Mouse (Mus musculus) gastrocnemius, postnatal 14 days (tissue): ENCODE data around the gene Pla2g4b. TPM values are rescaled to one million over a fixed set of nuclear protein-coding genes. Genes with fewer than 3 reads are reported as not detected.

Source experiments
- DNase-seq: peaks from one replicate; pipeline ENCODE4 v3.0.0; 2021; ENCODE audit warnings: mixed read lengths
- intact Hi-C: fragments of 180-260 bp; cut with DNase I; formaldehyde crosslinking; loops from one replicate; pipeline ENCODE4 v1.15.1; 2025; ENCODE audit warnings: low total_unique reads
- total RNA-seq, 2 experiments: library from RNA; stranded (reverse); gene quantifications; 2 replicates each; pipeline ENCODE4 v1.2.3; 2021

Gene Pla2g4b
- total RNA-seq, 2 experiments from 2014 or later = 0.51 to 0.84 TPM

DNA sequence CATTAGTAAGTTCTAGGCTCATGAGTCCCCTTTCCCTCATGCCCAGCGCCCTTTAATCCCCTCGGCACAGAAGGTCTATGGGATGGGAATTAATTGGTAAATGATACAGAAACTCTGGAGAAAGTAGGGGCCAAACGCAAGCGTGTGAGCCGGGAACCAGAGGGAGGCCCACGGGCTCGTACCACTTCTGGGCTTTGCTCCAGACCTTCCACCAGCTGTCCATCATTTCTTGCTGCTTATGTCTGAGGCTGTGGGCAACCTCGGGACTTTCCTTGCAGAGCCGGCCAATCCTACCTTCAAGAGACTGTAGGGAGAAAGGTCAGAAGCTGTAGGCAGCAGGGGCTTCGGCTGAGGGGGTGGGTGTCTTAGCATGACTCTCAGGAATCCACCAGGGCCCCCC is 22.7 kb downstream of the Pla2g4b start:
- intact Hi-C loops = no loop called here
- no peak for DNase-seq

DNA sequence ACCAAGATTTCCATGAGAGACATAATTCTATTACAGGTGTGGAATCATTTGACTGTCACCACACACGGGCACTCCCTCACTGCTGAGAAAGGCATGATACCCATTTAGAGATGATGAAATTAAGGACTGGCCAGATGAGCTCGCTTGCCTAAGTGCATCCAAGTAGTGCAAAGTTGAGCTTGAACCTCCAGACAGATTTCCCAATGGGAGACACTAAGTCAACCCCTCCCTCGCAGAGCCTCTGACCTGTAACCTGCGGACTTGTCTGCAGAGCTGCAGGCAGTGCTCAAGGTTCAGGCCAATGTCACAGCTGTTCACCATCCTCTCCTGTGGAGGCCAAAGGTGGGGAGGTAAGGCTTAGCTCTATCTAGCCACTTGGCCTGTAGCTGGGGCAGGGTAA is 25.6 kb downstream of the Pla2g4b start:
- intact Hi-C loops = no loop called here
- DNase-seq = no peak

DNA sequence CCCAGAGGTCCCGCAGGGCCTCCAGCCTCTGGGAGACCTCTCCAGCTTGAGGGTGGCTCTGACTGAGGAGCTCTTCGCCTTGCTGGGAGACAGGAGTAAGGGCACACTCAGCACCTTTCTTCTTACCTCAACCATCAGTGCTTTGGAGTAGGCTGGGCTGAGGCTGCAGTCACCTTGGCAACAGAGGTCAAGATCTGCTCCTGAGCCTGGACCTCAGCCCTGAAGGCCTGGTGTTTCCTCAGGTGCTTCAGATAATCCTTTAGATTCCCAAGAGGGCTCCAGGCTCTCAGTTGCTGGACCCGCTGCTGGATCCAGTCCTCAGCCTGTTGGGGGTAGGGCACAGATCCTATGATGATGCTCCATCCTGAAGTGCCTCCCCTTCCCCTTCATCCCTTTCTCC is 26.2 kb downstream of the Pla2g4b start:
- no peak for DNase-seq
- intact Hi-C loops = no loop called here

DNA sequence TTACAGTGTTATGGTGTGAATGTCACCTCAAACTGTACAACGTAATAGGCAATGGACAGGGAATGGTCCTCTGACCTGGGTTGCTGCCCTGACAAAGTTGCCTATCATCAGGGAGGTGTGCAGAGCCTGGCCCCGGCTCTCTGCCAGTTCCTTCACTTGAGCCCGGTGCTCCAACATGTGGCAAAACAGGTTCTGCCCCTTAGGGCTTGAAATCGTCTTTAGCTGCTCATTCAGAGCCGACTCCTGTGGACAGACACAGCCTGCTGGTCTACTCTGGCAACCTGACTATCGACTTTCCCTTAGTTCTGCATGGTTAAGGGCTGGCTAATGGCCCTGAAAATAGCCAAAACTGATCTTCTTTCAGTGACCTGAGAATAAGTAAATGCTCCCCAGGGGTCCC is 27.0 kb downstream of the Pla2g4b start:
- DNase-seq = no peak
- intact Hi-C loops = no loop called here

DNA sequence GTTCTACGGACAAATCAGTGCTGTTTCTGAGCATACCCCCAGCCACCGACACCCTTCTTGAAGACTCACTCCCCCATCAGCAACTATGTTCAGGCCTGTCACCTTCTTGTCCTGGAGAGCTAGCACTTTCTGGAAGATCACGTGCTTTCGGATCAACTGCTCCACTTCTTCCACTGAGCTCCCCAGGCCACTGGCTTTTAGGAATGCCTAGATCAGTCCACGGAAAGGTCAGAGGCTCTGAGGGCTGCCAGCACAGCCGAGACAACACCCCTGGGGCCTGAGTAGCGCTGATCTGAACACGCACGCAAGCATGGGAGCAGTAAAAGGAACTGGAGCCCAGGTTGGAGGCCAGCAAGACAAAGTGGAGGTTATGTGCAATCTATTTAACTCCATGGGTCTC is 27.4 kb downstream of the Pla2g4b start:
- DNase-seq = no peak
- intact Hi-C loops = no loop called here

DNA sequence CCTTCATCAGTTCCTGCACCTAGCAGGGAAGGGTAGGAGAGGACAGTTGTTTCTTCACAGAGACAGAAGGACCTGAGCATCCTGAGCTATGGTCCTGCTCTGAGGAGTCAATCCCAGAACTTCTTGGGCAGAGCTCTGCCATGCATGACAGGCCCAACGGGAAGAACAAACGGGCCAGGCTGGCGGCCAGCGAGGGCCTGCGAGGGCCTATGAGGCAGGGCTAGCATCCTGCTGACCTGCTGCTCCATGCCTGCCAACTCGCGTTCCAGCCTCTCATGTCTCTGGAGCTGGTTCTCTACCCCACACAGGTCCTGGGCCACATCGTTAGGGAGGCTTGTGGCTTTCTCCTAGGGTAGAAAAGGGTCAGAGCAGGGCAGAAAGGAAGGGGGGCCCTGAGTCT is 29.0 kb downstream of the Pla2g4b start:
- intact Hi-C loops = no loop called here
- DNase-seq = no peak

DNA sequence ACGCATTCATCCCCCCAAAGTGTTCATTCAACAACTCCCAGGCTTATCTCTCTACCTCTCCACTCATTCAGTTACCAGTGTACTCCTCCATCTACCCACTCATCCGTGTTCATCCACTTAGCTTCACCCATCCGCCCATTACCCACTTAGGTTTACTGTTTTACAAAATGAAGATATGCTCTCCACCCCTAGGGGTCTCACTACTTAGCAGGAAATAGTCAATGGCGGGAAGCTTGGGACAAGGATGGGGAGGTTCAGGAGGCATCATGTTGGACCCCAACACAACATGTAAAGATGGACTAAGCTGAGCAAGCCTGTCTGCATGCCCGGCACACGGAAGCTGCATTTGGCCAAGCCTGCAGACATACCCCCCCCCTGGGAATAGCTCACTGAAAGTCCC is 31.4 kb downstream of the Pla2g4b start:
- intact Hi-C loops = no loop called here
- DNase-seq = no peak

DNA sequence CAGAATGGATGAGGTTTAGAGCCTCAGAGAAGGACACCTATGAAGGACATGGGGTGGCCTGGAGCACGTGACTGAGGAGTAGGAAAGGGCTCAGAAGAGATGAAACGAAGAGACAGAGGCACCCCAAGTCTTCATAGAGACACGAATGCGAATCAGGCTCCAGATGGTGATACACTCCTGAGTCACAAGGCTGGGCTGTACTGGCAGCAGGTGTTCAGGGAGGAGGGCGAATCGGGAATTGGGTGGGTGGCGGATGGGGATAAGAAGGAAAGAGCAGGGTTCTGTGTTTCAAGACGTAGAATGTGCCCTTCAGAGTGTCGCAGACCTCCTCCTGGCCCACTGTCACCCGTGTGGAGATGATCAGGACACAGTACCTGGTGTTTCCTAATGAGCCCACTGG is 32.0 kb downstream of the Pla2g4b start:
- intact Hi-C loops = no loop called here

DNA sequence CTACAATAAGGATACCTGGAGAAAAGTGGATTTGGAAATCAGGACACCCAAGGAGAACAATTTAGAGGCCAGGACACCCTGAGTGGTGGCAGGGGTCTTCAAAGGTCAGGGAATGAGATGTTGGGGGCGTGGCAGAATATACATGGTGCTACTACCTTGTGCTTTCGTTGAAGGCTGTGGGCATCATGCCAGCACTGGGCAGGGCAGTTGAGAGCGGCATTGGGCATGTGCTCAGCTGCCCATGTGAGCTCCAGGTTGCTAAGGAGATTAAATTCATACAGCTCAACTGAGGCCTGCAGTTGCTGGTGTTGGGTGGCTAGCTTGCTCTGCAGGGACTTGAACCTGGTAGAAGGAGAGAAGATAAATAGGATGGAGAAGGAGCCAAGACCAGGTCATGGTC is 33.0 kb downstream of the Pla2g4b start:
- no peak for DNase-seq
- intact Hi-C loops = no loop called here

More for the DNA sequence above, 32.0 kb downstream of the Pla2g4b start:
- DNase-seq = no peak

DNA sequence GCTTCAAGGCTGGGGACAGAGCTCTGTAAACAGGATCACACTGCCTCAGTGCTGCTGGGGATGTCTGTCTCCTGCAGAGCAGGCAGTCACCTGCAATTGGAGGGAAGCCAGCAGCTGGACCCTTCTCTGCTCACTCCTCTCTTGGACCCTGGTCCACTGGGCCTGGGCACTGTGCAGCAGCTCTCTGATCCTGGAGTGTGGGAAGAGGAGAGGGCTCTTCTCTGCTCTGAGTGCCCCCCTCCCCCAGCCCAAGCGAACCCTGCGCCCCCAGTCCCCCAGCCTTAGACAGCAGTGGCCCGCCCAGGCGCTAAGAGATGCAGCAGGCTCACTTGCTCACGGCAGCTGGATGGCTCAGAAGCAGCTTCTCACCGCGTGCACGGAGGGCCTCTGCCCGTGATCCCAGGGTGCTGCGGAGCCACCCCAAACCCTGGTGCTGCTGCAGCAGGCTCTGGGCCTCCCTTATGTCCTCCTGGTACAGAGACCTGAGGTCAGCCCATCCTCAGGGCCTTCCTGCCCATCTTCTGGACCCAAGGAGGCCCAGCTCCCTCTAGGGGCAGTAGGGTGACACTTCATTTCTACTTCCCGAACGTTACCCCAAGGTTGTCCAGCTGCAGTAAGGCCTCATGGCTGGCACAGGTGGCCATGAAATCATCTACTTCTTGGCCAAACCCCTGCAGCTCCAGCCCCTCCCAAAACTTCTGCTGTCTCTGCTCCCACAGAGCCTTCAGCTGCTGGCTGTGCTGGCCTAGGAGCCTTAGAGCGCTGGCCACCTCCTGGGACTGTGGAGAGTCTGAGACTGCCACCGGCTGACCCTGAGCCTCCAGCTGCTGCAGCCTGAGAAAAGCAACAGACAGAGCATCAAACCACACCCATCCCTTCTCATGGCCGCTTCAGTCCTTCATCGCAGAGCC is 35.6 kb downstream of the Pla2g4b start:
- DNase-seq = peak; percentile 51
- intact Hi-C loops = no loop called here

DNA sequence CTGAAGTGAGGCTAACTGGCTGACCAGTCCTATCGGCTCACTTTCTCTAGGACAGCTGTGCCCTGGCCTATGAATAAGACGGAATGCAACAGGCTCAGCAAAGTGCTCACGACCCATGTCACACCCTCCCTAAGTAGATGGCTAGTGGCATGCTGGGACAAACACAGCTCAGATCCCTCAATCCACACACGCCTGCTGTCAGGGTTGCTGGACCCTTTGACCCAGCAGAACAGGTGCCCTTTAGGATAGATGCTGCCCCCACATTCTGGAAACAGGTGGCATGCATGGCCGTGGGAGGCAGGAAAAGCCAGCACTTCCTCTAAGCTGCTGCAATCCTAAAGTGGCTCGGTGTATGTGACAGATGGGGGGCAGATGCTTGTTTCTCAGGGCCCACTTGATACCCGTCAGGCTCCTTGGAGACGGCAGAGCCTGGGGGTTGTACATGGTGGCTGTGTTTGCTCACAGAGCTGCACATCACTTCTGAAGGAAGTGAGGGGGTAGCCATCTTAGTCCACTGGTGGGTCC is 36.3 kb downstream of the Pla2g4b start:
- DNase-seq = no peak
- intact Hi-C loops = no loop called here

DNA sequence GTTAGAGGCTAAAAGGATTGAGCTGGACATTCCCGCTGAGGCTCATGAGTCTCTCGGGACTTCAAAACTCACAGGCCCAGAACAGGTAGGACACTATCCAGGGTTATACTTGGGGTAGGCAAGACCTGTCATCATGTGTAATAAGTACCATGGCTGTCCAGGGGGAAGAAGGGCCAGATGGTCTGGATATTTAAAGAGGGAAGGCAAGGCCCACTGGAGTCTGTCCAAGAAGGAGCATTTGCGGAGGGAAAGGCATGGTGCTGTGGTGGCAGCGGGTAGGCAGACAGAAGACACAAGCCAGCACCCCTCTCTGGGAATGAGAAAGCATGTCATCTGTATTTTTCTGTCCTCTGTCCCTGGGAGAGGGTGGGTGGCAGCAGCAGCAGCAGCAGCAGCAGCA is 40.9 kb downstream of the Pla2g4b start:
- DNase-seq = no peak
- intact Hi-C loops = no loop called here

DNA sequence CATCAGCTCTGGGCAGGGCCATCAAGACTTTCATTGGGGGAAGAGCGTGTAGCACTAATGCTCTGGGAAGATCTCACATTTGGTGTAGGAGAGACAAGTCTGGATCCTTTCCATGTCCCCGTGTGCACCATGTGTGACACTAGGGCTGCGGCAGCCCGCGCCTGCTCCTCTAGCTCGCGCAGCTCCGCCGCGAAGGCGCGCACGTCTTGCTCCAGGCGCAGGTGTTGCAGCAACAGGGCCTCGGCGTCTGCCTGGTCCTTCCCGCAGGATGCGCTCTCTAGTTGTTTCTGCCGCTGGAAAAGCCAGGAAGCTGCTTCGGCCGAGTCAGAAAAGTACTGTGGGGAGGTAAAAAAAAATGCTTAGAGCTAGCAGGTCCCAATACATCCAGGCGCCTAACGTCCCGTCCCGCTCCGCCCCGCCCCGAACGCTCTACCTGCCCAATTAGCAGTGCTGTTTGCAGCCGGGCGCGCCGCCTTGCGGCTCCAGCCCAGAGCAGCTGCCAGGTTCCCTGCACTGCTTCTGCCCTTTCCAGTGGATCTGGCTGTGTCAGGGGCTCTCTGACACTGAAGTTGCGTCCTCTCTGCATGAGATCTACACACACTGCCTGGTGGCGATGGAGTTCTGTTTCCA is 43.0 kb downstream of the Pla2g4b start:
- peak; percentile 54 for DNase-seq
- intact Hi-C loops = no loop called here

DNA sequence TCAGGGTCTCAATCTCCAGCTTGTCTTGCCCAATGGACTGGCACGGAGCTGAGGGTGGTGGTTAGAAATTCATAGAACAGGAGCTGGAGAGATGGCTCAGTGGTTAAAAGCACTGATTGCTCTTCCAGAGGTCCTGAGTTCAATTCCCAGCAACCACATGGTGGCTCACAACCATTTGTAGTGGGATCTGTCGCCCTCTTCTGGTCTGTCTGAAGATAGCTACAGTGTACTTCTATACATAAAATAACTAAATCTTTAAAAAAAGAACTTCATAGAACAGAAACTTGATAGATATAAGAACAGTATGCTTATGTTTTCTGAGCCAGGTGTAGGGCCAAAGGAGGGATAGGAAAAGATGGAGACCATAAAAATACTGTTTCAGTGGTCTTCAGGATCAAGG is 49.2 kb downstream of the Pla2g4b start:
- DNase-seq = no peak
- intact Hi-C loops = loop anchor here (5.0 kb wide), 2 partner anchors 35 to 180 kb away; no protein-coding TSS in a partner anchor

DNA sequence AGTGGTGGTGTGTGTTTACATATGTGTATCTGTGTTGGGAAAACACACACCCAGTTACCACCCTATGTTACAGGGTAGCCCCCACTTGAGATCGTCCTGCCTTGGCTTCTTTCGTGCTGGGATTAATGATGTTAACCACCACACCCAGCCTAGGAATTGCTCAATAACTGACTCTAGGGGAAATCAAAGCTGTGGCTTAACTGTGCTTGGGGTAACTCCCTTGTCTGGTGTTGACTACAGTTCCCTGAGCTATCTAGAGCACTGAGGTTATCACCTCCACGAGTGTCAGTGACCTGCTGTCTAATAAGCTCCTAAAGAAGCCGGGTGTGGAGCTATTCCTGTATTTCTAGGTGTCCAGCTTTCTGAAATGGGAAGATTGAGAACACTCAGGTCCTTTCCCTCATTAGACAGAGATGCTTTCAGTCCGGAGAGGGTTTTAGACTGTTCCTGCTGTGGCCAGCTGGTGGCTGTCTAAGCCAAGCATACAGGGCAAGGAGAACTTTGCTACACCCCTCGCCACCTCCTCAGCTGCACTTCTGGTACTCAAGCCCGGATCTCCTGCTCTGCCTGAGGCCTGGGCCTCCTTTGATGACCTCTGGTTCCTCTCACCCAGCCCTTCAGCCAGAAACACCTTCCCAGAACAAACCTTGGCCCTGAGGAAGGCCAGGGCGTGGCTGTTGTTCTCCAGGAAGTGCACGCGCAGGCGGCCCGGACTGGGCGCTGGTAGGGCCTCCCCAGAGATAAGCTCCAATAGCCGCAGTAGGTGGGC is 51.6 kb downstream of the Pla2g4b start:
- peak; percentile 59 for DNase-seq
- intact Hi-C loops = loop anchor here (5.0 kb wide), 2 partner anchors 37 to 178 kb away; no protein-coding TSS in a partner anchor

DNA sequence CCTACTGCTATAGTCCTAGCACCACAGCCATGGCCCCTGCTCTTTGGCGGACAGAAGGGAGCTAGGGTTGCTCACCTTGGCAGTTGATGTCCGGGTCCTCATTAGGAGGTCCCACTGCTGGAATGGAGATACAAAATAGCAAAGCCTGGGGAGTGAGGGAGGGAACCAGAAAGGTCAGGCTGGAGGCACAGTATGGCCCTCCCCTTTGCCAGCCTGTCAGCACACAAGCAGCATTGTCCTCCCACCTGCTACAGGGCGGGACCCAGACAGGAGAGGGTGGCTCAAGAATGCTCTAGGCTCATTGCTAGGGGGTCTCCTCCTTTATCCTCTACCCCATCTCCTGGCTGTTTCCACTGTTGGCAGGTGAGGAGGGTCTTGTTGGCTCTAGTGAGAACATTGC is 52.8 kb downstream of the Pla2g4b start:
- intact Hi-C loops = no loop called here
- no peak for DNase-seq

DNA sequence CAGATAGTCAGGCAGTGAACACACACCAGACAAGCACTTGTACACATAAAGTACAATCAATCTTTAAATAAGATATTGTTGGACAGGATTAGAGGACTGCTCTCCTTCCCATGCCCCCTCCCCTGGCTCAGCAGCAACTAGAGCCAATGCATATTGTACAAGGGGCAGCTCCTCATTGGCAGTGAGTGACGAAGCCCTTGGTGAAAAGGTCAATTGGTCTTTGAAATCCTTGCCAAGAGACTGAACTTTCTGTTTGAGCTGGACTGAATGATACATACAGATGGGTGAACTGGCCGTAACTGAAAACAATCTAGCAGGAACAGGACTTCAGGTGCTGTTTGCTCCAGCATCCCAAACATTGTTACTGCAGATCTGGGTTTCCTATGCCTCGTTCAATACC is 54.2 kb downstream of the Pla2g4b start:
- DNase-seq = no peak

DNA sequence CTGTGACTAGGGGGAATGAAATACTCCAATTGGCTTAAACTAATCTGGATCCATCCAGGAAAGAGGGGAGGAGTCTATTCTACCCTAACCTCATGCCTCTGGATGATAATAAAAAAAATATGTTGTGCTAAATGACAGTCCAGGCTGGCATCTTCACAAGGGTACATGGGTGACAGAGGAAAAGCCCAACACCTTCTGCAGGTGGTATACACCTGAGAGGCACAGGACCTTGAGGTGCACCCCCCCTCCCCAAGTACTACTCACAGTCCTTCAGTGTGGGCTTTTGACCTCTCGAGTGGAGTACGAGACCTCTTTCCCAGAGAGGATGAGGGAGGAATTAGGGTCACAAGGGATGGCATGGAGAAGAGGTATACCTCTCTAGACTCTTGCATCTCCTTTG is 54.7 kb downstream of the Pla2g4b start:
- no peak for DNase-seq
- intact Hi-C loops = loop anchor here (2.0 kb wide), 1 partner anchor 75 kb away; no protein-coding TSS in a partner anchor

More for the DNA sequence above, 54.2 kb downstream of the Pla2g4b start:
- intact Hi-C loops = no loop called here

DNA sequence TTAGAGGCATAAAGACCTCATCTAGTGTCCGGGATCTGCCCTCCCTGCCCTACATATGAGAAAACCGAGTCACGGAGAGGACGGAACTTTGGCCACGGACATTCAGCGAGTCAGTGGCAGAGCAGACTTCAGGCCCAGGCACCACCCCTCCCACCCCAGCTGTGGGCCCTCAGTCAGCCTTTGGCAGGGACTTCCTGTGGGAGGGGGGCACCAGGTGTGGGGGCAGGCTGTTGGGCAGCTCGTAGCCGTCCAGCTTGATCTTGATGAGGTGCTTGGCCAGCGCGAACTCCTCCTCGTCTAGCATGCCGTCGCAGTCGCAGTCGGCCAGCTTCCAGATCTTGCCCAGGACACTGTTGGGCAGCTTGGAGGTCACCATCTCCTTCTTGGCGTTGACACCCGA is 57.8 kb downstream of the Pla2g4b start:
- intact Hi-C loops = no loop called here

More for the DNA sequence above, 57.8 kb downstream of the Pla2g4b start:
- DNase-seq = no peak
